8 mouse cellular contexts compared by ENCODE assay signal in the genomic region with DNA sequence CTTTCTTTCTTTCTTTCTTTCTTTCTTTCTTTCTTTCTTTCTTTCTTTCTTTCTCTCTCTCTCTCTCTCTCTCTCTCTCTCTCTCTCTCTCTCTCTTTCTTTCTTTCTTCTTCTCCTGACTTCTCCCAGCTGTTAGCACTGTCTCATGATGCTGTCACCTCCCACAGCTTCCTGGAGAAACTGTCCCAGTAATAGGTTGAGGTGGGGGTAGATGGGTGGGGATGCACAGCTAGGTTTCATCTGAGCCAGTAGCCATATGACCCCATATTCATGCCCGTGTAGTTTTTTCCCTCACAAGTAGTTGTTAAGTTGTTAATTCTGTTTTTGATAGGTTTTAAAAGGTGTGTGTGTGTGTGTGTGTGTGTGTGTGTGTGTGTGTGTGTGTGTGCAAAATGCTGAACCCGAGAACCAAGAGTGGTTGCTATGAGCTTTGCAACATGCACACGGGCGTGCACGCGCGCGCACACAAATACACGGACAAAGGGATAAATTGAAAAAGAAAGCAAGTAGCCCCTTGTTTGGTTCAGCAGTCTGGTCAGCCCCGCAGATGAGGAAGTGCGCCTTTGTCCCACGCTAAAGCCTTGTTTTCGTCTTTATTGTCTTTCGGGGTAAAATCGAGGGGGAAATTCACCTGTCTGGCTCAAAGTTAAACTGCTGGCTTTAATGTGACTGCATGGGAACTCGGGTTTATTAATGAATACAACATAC.
DNase-seq lines count a peak whose midpoint lies in the region; ATAC-seq lines count a peak whose summit lies in the region.

No protein-coding gene starts in this region.

- H3K36me3 ChIP-seq in hindbrain, embryonic 15.5 days: no peaks in the 10 kb centered on the region
- no peaks in the 10 kb centered on the region for H3K36me3 ChIP-seq in macrophage (ENCODE audit: inconsistent target)

- peaks cover 12% of the 10 kb centered on the region for H3K4me1 ChIP-seq in hindbrain, embryonic 15.5 days (replicated peaks)

- H3K9ac ChIP-seq in hindbrain, embryonic 15.5 days: peak overlapping the region; percentile 30

- peak; percentile 20 to 38 for DNase-seq in cerebellum, postnatal 25 days
- DNase-seq in cerebellum, adult 9-10 months: no peak
- DNase-seq in thymus, postnatal 4 days: peak; percentile 43
- no peak for DNase-seq in thymus, postnatal 25 days
- DNase-seq in retina, embryonic 14.5 days (ENCODE audit: low spot score): no peak
- no peak for DNase-seq in adipocyte (ENCODE audit: low spot score)

- peak overlapping the region; percentile 28 for H3K4me3 ChIP-seq in hindbrain, embryonic 15.5 days
- peak overlapping the region; percentile 23 for H3K4me3 ChIP-seq in macrophage (ENCODE audit: inconsistent target)

- peak; percentile 69 for ATAC-seq in hindbrain, embryonic 15.5 days (ENCODE audit: low FRiP score, low read depth)

- 1% methylated on average over 16 of the region's 16 CpGs for WGBS in hindbrain, embryonic 15.5 days
- WGBS in macrophage (ENCODE audit: missing documents): 2% methylated on average over 16 of the region's 16 CpGs

- H3K9me3 ChIP-seq in hindbrain, embryonic 15.5 days: no peaks in the 10 kb centered on the region

- H3K27me3 ChIP-seq in hindbrain, embryonic 15.5 days: 0 out of 2 replicates have a peak, but pooled peaks cover 5% of the 10 kb centered on the region

- H3K27ac ChIP-seq in hindbrain, embryonic 15.5 days (replicated peaks): peak overlapping the region; percentile 71
- H3K27ac ChIP-seq in macrophage: no peak overlapping the region

- peak overlapping the region; percentile 56 for H3K4me2 ChIP-seq in hindbrain, embryonic 15.5 days

- no peaks in the 10 kb centered on the region for H3K79me2 ChIP-seq in macrophage (ENCODE audit: inconsistent target)

Comparison
In these comparisons a context has a peak if more than half of its experiments do, and no peak if none do; other contexts are left out.
1. DNase-seq: peak in cerebellum, postnatal 25 days (2 of 2) and thymus, postnatal 4 days (single experiment); none in cerebellum, adult 9-10 months (single experiment), thymus, postnatal 25 days (single experiment), retina, embryonic 14.5 days (single experiment) and adipocyte (single experiment).